Comparison of ENCODE assay signal across 10 mouse cellular contexts in the genomic region with DNA sequence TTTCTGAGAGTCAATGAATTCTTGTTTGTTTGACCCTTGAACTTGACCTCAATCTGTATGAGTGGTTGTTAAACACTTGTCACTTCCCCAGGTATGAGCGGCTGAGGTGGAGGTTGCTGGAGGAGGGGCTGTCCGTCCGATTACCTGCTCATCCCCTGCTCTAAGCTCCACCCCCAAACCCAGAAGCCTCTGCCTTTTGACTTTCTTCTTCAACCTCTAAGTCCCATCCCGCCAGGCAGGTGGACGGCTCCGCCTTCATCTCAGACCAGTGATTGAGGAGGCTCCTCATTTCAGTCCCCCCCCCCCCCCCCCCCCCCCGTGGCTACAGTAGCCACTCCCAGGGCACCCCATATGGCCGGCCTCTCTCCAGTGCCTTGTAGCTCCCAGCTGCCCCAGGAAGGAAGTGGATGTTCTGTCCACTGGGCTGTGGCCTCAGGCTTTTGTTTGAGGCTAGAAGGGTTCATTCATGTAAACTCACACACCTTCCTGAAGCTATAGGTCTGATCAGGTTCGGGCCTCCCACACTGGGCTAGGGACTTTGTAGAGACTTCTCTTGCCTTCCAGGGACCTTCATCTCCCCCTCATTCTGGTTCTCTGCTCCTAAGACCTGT. TPM values are rescaled to one million over a fixed set of nuclear protein-coding genes. Genes with fewer than 3 reads are reported as not detected.
DNase-seq lines count a peak whose midpoint lies in the region; ATAC-seq lines count a peak whose summit lies in the region.
"Had no signal": no experiment of that assay in that cellular context is flagged by ENCODE, and none has a peak within 500 bp of the region (broad histone marks: within the 10 kb centered on the region; RNA-seq: fewer than 3 reads in every experiment).

No protein-coding gene starts in this region.

- H3K36me3 ChIP-seq in heart, embryonic 14.5 days (ENCODE audit: control insufficient read depth, insufficient read depth, low read length) = no peaks in the 10 kb centered on the region
- no peaks in the 10 kb centered on the region for H3K36me3 ChIP-seq in intestine, embryonic 14.5 days (ENCODE audit: control insufficient read depth, insufficient read depth, low read length)

- peak overlapping the region; percentile 73 to 76; a peak in 3 of 4 replicates for H3K27ac ChIP-seq in heart, embryonic 14.5 days (replicated peaks in 1 of 2; ENCODE audit: control insufficient read depth in 1 of 2, insufficient read depth in 1 of 2, low read depth in 2 of 2, low read length in 2 of 2)
- peak overlapping the region; percentile 94 for H3K27ac ChIP-seq in intestine, embryonic 14.5 days (ENCODE audit: low read depth)

- DNase-seq in heart, adult 18-20 months = no peak
- DNase-seq in R1 (ENCODE audit: low read depth, low spot score) = peak; percentile 88
- peak; percentile 75 for DNase-seq in intestine, embryonic 14.5 days (ENCODE audit: low spot score)
- DNase-seq in lung, postnatal 10 days = peak; percentile 63
- no peak for DNase-seq in urinary bladder, postnatal 36 days (ENCODE audit: low spot score in 2 of 2)
- DNase-seq in layer of hippocampus, adult 9-11 months = no peak

- H3K9me3 ChIP-seq in heart, embryonic 14.5 days (ENCODE audit: control insufficient read depth, low read length) = no peaks in the 10 kb centered on the region
- H3K9me3 ChIP-seq in intestine, embryonic 14.5 days (ENCODE audit: control insufficient read depth, low read length) = no peaks in the 10 kb centered on the region

- WGBS in heart, embryonic 14.5 days = 48% methylated on average over 9 of the region's 9 CpGs
- 31% methylated on average over 9 of the region's 9 CpGs for WGBS in intestine, embryonic 14.5 days

- H3K27me3 ChIP-seq in heart, embryonic 14.5 days (ENCODE audit: control insufficient read depth, insufficient read depth, low read length) = no peaks in the 10 kb centered on the region
- no peaks in the 10 kb centered on the region for H3K27me3 ChIP-seq in intestine, embryonic 14.5 days (replicated peaks; ENCODE audit: control insufficient read depth, insufficient read depth, low read length)
- H3K27me3 ChIP-seq: Patski had no signal

- H3K4me3 ChIP-seq in heart, embryonic 14.5 days (ENCODE audit: control insufficient read depth in 1 of 2, insufficient read depth in 1 of 2, low read depth in 1 of 2, low read length in 2 of 2) = no peak overlapping the region
- H3K4me3 ChIP-seq in intestine, embryonic 14.5 days (ENCODE audit: low read depth, low read length) = no peak overlapping the region

- H3K4me1 ChIP-seq in heart, embryonic 14.5 days (ENCODE audit: control insufficient read depth in 2 of 2, insufficient read depth in 2 of 2, low read length in 2 of 2) = peaks cover 16 to 30% of the 10 kb centered on the region in 2 experiments
- H3K4me1 ChIP-seq in intestine, embryonic 14.5 days (replicated peaks; ENCODE audit: control insufficient read depth, insufficient read depth, low read length) = peaks cover 27% of the 10 kb centered on the region

- no peak; the same call in 1 of the 2 replicates for ATAC-seq in heart, embryonic 14.5 days (ENCODE audit: insufficient number of reproducible peaks, insufficient read depth, low FRiP score, low read depth)
- ATAC-seq in intestine, embryonic 14.5 days (replicated peaks; ENCODE audit: low FRiP score, low TSS enrichment, low read depth) = peak; percentile 75
- ATAC-seq in cerebellum, adult (ENCODE audit: insufficient number of reproducible peaks, low FRiP score, low TSS enrichment) = no peak
- ATAC-seq: Patski had no signal

- H3K9ac ChIP-seq in heart, embryonic 14.5 days (ENCODE audit: low read length) = no peak overlapping the region
- no peak overlapping the region for H3K9ac ChIP-seq in intestine, embryonic 14.5 days (ENCODE audit: low read length)

- no peak overlapping the region for H3K4me2 ChIP-seq in heart, embryonic 14.5 days (ENCODE audit: low read length)
- H3K4me2 ChIP-seq in intestine, embryonic 14.5 days (ENCODE audit: low read length) = peak overlapping the region; percentile 36; the same call in 1 of the 2 replicates

RNA-seq across cellular contexts. Expression of gene 1600014C23Rik, which starts 34.0 kb away (rescaled TPM):
- polyA plus RNA-seq in heart, embryonic 14.5 days (2014; fragmentation: Nextera tagmentation; extraction: Ambion mirVana) = 0.73 and 1.0 TPM in 2 replicates
- total RNA-seq in heart, adult 18-20 months (2021) = 1 to 10 TPM in 1 of 2 experiments, not detected in 1; 1.3 TPM
- polyA plus RNA-seq in intestine, embryonic 14.5 days (2014; fragmentation: Nextera tagmentation; extraction: Ambion mirVana) = not detected in 2 replicates
- polyA plus RNA-seq: embryonic facial prominence, embryonic 11.5 days; Patski had no signal

Comparison
In these comparisons a context has a peak if more than half of its experiments do, and no peak if none do; other contexts are left out.
1. DNase-seq: peak in R1 (single experiment), intestine, embryonic 14.5 days (single experiment) and lung, postnatal 10 days (single experiment); none in heart, adult 18-20 months (0 of 2), urinary bladder, postnatal 36 days (0 of 2) and layer of hippocampus, adult 9-11 months (single experiment).